Mouse (Mus musculus) neural tube, embryonic 13.5 days (tissue): Measurements from ENCODE around the gene Nenf. TPM values are rescaled to one million over a fixed set of nuclear protein-coding genes. Genes with fewer than 3 reads are reported as not detected.

ENCODE experiments used
- ATAC-seq: fragments of 200-750 bp; cut with Nextera tagmentation; 2 replicates; pipeline ENCODE4 v1.8.0; 2017; ENCODE audit warnings: low read depth, mild to moderate bottlenecking, moderate TSS enrichment, moderate library complexity
- H3K27ac ChIP-seq: fragments of 300-500 bp; sonication (generic); replicated peaks from 2 replicates; pipeline ENCODE4 v1.5.1; 2015; ENCODE audit warnings: moderate library complexity, mild to moderate bottlenecking, inconsistent platforms
- H3K27me3 ChIP-seq: fragments of 300-500 bp; sonication (generic); 2 replicates; pipeline ENCODE4 v1.6.1; 2015; ENCODE audit warnings: mild to moderate bottlenecking, inconsistent platforms
- H3K36me3 ChIP-seq: fragments of 300-500 bp; sonication (generic); 2 replicates; pipeline ENCODE4 v1.6.1; 2015; ENCODE audit warnings: mild to moderate bottlenecking, inconsistent platforms
- H3K4me1 ChIP-seq: fragments of 300-500 bp; sonication (generic); replicated peaks from 2 replicates; pipeline ENCODE4 v1.6.1; 2015; ENCODE audit warnings: inconsistent platforms
- H3K4me2 ChIP-seq: fragments of 300-500 bp; sonication (generic); 2 replicates; pipeline ENCODE4 v1.6.1; 2015; ENCODE audit warnings: inconsistent platforms, mild to moderate bottlenecking, moderate library complexity
- H3K4me3 ChIP-seq: fragments of 300-500 bp; sonication (generic); 2 replicates; pipeline ENCODE4 v1.5.1; 2015; ENCODE audit warnings: mild to moderate bottlenecking, inconsistent platforms
- H3K9ac ChIP-seq: fragments of 300-500 bp; sonication (generic); 2 replicates; pipeline ENCODE4 v1.6.1; 2015; ENCODE audit warnings: moderate library complexity, mild to moderate bottlenecking, inconsistent platforms
- H3K9me3 ChIP-seq: fragments of 300-500 bp; sonication (generic); 2 replicates; pipeline ENCODE4 v1.6.1; 2016; ENCODE audit warnings: inconsistent platforms
- WGBS: fragments of 180-500 bp; shearing (Covaris S2); methylation state at CpG from one replicate; pipeline ENCODE4 v1.1.7; 2015; 5-methylcytosine and 5-hydroxymethylcytosine counted together
- polyA plus RNA-seq: library from polyadenylated mRNA; unstranded; fragments of >200 nt; fragmentation: Nextera tagmentation; extraction: Ambion mirVana; gene quantifications from 2 replicates; pipeline ENCODE4 v1.2.1, GENCODE M21; 2015

Gene Nenf
- polyA plus RNA-seq, 1 experiment from 2014 or later: 121 TPM

DNA sequence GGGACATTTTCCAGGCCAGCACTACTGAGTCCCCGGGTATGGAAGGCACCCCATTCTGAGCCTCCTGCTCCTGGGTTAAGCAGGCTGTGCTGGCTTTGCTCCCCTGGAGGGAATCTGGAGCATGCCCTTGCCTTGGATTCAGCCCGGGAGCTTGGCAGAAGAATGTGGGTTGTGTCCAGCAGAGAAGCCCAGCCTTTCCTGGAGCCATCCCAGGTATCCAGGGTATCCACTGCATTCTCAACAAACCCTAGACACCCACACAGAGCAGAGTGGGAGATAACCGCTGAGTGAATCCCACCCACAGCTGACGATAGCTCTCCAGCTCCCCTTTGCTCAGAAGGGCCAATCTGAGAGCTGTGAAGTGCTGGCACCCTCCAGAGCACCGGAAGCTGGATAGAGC, 21.5 kb downstream of the Nenf start:
- no peak overlapping the region for H3K4me2 ChIP-seq
- no peaks in the 10 kb centered on the region for H3K36me3 ChIP-seq
- no peak overlapping the region for H3K27ac ChIP-seq
- no peaks in the 10 kb centered on the region for H3K9me3 ChIP-seq
- 69% methylated on average over 5 of the region's 5 CpGs for WGBS
- no peak for ATAC-seq
- no peaks in the 10 kb centered on the region for H3K4me1 ChIP-seq
- no peaks in the 10 kb centered on the region for H3K27me3 ChIP-seq
- H3K9ac ChIP-seq: no peak overlapping the region
- H3K4me3 ChIP-seq: no peak overlapping the region

DNA sequence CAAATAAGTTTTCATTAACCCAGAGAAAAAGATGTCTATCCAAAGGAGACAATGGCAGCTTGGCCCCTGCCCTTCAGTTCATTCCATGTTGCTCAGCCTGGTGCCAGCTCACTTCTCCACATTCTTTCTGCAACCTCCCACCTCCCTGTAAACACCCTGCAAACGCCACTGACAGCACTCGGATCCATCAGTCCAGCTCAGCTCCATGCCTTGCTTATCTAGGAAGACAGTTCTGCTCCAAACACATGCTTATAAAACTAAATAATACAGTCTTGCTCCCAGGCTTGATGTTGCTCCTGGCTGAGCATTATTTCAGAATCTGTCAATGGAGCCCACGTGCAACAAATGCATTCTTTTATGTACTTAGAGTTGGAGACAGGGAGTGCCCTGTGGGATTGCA, 22.2 kb downstream of the Nenf start:
- no peak for ATAC-seq
- Histone ChIP-seq H3K4me1 (no peaks in the 10 kb centered on the region), H3K9ac (no peak overlapping the region), H3K27ac (no peak overlapping the region), H3K9me3 (no peaks in the 10 kb centered on the region), H3K4me2 (no peak overlapping the region), H3K4me3 (no peak overlapping the region), H3K27me3 (no peaks in the 10 kb centered on the region), H3K36me3 (no peaks in the 10 kb centered on the region)
- WGBS: 49% methylated on average over 3 of the region's 3 CpGs

DNA sequence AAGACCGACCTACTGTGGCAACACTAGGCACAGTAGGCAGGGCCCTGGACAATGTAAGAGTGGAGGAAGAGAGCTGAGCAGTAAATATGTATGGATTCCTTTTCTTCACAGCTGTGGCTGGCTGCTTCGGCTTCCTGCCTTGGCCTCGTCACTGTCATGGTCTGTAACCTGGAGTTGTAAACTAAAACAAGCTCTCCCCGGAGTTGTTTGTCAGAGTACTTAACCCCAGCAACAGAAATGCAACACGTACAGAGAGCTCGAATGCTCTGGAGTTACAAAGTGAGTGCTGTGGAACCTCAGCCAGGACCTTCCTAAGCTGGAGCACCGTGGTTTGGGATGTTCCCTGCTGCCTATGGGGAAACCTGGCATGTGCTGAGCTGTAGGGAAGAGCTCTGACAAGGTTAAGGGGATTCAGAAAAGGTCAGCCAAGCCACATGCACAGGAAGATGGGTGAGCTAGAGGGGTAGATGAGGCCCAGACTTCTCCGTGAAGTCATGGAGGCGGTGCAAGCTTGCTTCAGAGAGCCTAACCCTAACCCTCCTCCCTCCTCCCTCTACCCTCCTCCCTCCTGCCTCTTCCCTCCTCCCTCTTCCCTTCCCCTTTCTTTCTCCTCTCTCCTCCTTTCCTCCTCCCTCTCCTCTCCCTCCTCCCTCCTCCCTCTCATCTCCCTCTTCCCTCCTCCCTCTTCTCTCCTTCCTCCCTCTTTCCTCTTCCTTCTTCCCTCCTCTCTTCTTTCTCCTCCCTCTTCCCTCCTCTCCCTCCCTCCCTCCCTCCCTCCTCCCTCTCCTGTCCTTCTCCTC, 23.8 kb downstream of the Nenf start:
- WGBS: 72% methylated on average over 9 of the region's 9 CpGs
- no peak for ATAC-seq
- H3K4me3 ChIP-seq: no peak overlapping the region

DNA sequence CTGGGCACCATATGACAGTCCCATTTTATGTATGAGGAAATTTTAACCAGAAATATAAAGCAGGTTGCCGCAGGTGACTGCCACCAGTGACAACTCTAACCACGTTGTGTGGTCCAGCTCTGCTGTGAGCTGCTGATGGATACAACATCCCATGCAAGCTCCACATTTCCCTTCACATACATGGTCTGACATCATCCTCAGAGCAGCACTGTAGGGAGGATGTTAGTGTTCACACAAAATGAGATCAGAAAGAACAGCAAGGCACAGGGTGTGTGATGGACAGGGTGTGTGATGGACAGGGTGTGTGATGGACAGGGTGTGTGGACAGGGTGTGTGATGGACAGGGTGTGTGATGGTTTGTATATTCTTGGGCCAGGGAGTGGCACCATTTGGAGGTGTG, 24.9 kb downstream of the Nenf start:
- no peak for ATAC-seq
- no peak overlapping the region for H3K4me3 ChIP-seq
- no peak overlapping the region for H3K4me2 ChIP-seq
- H3K27me3 ChIP-seq: no peaks in the 10 kb centered on the region
- H3K27ac ChIP-seq: no peak overlapping the region
- H3K9me3 ChIP-seq: no peaks in the 10 kb centered on the region
- no peaks in the 10 kb centered on the region for H3K4me1 ChIP-seq
- H3K36me3 ChIP-seq: no peaks in the 10 kb centered on the region
- no peak overlapping the region for H3K9ac ChIP-seq
- WGBS: 93% methylated on average over 2 of the region's 2 CpGs

More for the DNA sequence above, 23.8 kb downstream of the Nenf start:
- H3K9me3 ChIP-seq: no peaks in the 10 kb centered on the region
- no peak overlapping the region for H3K4me2 ChIP-seq
- no peaks in the 10 kb centered on the region for H3K36me3 ChIP-seq
- no peaks in the 10 kb centered on the region for H3K27me3 ChIP-seq
- no peak overlapping the region for H3K27ac ChIP-seq
- no peak overlapping the region for H3K9ac ChIP-seq
- no peaks in the 10 kb centered on the region for H3K4me1 ChIP-seq

DNA sequence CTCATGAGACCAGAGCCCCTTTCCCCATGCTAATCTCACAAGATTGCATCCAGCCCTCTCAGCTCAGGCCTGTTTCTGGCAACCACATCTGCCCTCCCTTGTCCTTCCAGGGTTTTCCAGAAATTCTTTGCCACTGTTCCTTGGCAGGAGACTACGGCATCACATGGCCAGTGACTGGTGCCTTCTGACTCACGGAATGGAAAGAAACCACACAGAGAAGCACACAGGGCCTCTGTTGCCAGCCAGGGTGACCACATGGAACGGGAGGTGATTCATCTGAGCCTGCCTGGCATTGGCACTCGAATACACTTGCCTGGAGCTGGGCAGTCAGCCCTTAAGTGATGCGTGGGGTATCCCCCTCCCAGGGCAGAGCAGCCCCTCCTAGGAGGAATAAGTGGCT, 25.6 kb downstream of the Nenf start:
- no peak overlapping the region for H3K4me2 ChIP-seq
- H3K27me3 ChIP-seq: no peaks in the 10 kb centered on the region
- H3K4me1 ChIP-seq: no peaks in the 10 kb centered on the region
- no peak overlapping the region for H3K9ac ChIP-seq
- no peaks in the 10 kb centered on the region for H3K36me3 ChIP-seq
- no peaks in the 10 kb centered on the region for H3K9me3 ChIP-seq
- H3K4me3 ChIP-seq: no peak overlapping the region
- ATAC-seq: no peak
- no peak overlapping the region for H3K27ac ChIP-seq
- WGBS: 67% methylated on average over 5 of the region's 5 CpGs

DNA sequence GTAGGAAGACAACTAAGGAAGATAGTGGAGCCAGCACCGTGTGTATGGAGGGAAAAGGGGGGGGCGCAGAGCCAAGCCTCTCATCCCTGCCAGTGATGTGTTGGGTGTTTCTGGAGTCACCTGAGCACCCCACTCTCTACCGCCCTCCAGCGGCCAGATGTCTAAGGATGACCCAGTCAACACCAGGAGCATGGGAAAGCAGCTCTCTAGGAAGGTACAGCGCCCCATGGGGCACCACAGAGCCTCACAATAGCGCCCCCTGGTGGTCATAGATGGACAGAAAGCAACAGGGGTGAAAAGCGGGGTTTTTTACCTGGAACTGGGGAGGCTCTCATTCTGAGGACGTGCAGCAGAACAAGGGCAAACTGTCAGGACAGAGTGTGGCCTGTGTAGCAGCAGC, 29.2 kb downstream of the Nenf start:
- Histone ChIP-seq H3K4me3 (no peak overlapping the region), H3K27me3 (no peaks in the 10 kb centered on the region), H3K9me3 (no peaks in the 10 kb centered on the region), H3K9ac (no peak overlapping the region), H3K4me1 (no peaks in the 10 kb centered on the region), H3K27ac (no peak overlapping the region), H3K4me2 (no peak overlapping the region), H3K36me3 (no peaks in the 10 kb centered on the region)
- no peak for ATAC-seq
- WGBS: 37% methylated on average over 8 of the region's 8 CpGs

DNA sequence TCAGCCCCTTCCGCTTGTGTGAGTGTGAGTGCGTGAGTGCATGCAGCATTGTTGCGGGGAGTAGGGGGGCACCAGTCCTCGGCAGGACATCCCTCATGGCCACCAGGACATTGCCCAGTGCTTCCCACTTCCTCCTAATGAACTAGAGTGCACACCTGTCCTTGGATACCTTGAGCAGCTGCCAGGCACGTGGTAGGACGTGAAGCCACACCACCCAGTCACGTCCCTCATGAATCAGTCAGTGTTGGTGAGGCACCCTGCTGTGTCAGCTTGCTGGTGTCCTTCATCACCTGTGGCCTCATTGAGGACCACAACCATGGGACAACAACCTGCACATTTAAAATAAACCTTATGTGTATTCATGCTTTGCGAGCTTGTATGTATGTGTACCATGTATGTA, 33.5 kb downstream of the Nenf start:
- H3K27me3 ChIP-seq: no peaks in the 10 kb centered on the region
- H3K4me3 ChIP-seq: no peak overlapping the region
- WGBS: 88% methylated on average over 8 of the region's 8 CpGs
- no peaks in the 10 kb centered on the region for H3K4me1 ChIP-seq
- no peak overlapping the region for H3K4me2 ChIP-seq
- H3K9me3 ChIP-seq: no peaks in the 10 kb centered on the region
- H3K27ac ChIP-seq: no peak overlapping the region
- no peak overlapping the region for H3K9ac ChIP-seq
- H3K36me3 ChIP-seq: no peaks in the 10 kb centered on the region
- no peak for ATAC-seq

DNA sequence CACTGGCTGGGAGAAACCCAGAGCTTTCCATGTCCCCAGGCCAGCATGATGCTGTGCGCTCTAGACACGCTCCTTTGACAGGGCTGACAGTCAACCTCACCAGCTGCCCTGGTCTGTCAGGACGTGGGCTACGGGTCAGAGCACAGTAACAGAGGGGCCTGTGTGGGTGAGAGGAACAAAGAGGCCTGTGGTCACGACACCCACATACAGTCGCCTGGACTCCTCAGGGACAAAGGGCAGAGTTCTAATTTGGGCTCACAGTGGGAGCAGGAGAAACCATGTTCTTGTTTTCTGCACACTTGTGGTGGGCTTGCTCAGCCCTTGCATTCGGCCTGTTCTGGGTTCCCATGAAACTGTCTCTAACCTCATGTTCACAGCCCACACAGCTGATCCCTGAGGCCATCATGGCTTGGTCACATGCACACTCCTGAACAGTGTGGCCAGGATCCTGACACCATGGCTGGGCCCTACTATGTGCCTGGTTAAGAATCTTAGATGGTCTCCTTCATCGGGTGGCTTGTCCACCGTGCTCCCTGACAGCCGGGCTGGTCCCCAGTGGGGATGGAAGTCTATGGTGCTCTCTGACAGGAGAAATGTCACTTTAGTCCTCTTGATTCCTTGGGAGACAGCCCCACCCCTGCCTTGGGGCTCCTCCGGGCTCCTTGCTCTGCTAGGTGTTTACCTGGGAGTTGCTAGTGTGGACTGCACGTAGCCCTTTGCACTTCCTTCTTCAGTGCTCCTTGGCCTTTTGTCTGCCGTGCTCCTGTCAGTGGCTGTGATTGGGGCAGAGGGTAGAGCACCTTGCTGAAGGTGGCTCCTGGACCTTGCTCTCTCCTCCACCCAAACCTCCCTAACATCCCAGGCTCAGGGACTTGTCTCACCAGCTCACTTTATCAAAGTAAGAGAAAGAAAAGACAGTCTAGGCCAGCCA, 34.6 kb downstream of the Nenf start:
- no peak overlapping the region for H3K27ac ChIP-seq
- no peak overlapping the region for H3K4me3 ChIP-seq
- no peak overlapping the region for H3K4me2 ChIP-seq
- no peaks in the 10 kb centered on the region for H3K36me3 ChIP-seq
- no peaks in the 10 kb centered on the region for H3K27me3 ChIP-seq
- WGBS: 78% methylated on average over 13 of the region's 13 CpGs
- ATAC-seq: no peak
- H3K9me3 ChIP-seq: no peaks in the 10 kb centered on the region
- no peaks in the 10 kb centered on the region for H3K4me1 ChIP-seq
- no peak overlapping the region for H3K9ac ChIP-seq

DNA sequence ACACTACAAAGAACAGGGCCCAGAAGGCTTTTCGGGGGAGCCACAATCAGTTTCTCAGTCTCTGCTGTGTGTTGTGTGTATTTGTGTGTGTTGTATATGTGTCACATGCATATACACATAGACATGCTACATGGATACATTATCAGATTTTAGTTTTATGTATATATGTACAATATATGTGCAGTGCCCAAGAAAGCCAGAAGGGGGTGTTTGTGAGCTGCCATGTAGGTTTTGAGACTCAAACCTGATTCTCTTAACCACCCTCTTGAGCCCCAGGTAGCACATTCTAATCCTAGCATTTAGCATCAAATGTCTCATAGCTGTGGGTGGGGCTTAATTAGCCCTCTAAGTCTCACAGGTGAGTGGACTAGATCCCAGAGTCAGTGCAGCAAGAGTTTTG, 35.7 kb downstream of the Nenf start:
- no peak overlapping the region for H3K4me3 ChIP-seq
- H3K9me3 ChIP-seq: no peaks in the 10 kb centered on the region
- H3K9ac ChIP-seq: no peak overlapping the region
- no peaks in the 10 kb centered on the region for H3K27me3 ChIP-seq
- no peaks in the 10 kb centered on the region for H3K36me3 ChIP-seq
- 96% methylated on average over 1 of the region's 1 CpGs for WGBS
- no peak for ATAC-seq
- H3K27ac ChIP-seq: no peak overlapping the region
- no peak overlapping the region for H3K4me2 ChIP-seq
- no peaks in the 10 kb centered on the region for H3K4me1 ChIP-seq

DNA sequence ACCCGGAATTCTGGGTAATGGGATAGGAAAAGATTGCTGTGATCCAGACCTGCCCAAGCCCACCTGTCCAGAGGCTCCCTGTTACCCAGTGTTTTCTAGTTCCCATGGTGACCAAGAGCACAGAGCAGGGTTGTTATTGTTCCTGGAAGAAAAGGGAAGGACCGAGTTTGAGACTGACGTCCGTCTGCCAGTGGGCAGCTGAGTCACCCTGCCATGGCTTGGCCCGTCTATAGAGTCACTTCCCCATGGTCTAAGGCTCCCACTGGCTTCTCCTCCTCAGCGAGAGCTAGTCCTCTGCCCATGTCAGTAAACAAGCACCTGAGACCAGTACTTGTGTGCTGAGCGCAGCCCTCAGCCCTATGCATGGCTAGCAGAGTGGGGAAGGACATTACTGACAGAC, 36.8 kb downstream of the Nenf start:
- WGBS: 72% methylated on average over 7 of the region's 7 CpGs
- H3K4me3 ChIP-seq: no peak overlapping the region
- no peaks in the 10 kb centered on the region for H3K36me3 ChIP-seq
- ATAC-seq: no peak
- H3K27me3 ChIP-seq: no peaks in the 10 kb centered on the region
- H3K4me1 ChIP-seq: no peaks in the 10 kb centered on the region
- H3K9me3 ChIP-seq: no peaks in the 10 kb centered on the region
- no peak overlapping the region for H3K9ac ChIP-seq
- H3K4me2 ChIP-seq: no peak overlapping the region
- H3K27ac ChIP-seq: no peak overlapping the region

DNA sequence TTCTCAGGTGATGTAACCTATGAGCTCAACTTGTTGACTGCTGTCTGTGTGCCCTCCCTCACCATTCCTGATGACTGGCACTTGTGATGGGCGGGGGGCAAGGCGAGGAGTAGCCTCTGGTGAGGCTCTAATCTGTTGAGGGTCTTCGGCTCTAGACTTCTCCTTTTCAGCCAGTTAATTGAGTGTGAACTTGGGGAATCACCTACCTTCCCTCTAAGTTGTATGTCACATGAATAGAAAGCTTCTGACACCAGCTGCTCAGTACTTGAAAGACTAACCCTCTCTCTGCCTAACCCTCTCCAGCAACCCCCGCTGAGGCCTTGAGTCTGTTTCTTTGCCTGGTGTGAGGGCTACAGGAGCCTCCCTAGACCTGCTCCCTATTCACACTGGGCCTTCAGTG, 39.7 kb downstream of the Nenf start:
- no peak for ATAC-seq
- Histone ChIP-seq H3K36me3 (no peaks in the 10 kb centered on the region), H3K4me1 (no peaks in the 10 kb centered on the region), H3K9me3 (no peaks in the 10 kb centered on the region), H3K4me3 (no peak overlapping the region), H3K4me2 (no peak overlapping the region), H3K27me3 (no peaks in the 10 kb centered on the region), H3K9ac (no peak overlapping the region), H3K27ac (no peak overlapping the region)
- 87% methylated on average over 4 of the region's 4 CpGs for WGBS

DNA sequence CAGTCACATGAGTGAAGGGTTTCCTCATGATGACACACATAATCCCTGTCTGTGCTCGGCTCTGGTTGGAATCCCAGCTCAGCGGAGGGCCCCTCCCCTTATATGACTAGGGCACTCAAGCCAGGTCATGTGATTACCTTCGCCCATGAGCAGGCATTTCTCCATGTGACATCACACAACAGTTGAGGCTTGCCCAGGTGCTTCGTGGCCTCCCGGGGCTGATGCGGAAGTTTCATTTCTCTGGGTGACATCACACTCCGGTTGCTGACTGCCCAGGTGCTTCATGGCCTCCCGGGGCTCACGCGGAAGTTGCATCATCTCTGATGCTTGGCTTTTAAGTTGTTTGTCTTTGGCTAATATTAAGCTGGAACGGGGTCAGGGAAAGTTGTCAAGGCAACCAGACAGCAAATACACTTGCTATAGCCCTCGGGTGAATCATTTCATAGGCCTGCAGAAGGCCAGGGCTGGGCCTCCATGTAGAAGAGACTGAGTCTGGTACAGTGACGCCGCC, 40.4 kb downstream of the Nenf start:
- H3K27me3 ChIP-seq: no peaks in the 10 kb centered on the region
- H3K9me3 ChIP-seq: no peaks in the 10 kb centered on the region
- WGBS: 80% methylated on average over 14 of the region's 14 CpGs
- H3K36me3 ChIP-seq: no peaks in the 10 kb centered on the region
- H3K4me2 ChIP-seq: no peak overlapping the region
- no peak overlapping the region for H3K4me3 ChIP-seq
- no peak for ATAC-seq
- no peak overlapping the region for H3K9ac ChIP-seq
- H3K27ac ChIP-seq: no peak overlapping the region
- H3K4me1 ChIP-seq: no peaks in the 10 kb centered on the region
